Mouse (Mus musculus): ENCODE results near the gene Shc2. TPM values are rescaled to one million over a fixed set of nuclear protein-coding genes. Genes with fewer than 3 reads are reported as not detected.
A peak's percentile ranks its signal among the peaks of the same experiment; 100 is the strongest.

Shc2 gene
- polyA plus RNA-seq, 1 experiment from 2014 or later = 9.8 TPM

DNA sequence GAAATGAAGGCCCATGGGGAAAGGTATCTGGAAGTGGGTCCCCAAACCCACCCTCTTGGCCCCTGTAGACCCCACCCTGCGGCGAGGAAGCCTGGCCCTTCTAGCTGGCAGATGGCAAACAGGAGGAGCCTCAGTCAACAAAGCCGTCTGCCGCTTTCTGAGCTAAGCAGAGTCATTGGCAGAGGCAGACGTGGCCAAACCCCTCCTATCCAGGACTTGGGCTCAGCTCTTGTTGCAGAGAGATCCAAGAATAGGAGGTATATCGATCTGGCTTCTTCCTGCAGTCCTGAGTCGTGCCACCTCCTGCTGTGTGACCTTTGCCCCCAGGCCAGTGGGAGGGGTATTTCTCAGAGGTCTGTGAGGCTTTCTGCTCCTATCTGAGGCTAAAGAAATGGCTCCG, 21.9 kb downstream of the Shc2 start:
- ATAC-seq (replicated peaks; ENCODE audit: insufficient number of reproducible peaks, low FRiP score, low TSS enrichment, low read depth) = no peak
- Histone ChIP-seq H3K27me3 (ENCODE audit: control insufficient read depth, insufficient read depth, low read length) (peaks cover 26% of the 10 kb centered on the region), H3K4me2 (ENCODE audit: low read depth, low read length) (no peak overlapping the region), H3K36me3 (replicated peaks; ENCODE audit: control insufficient read depth, insufficient read depth, low read depth, low read length) (no peaks in the 10 kb centered on the region), H3K4me1 (ENCODE audit: control insufficient read depth, insufficient read depth, low read length) (peaks cover 4% of the 10 kb centered on the region; the same call in 1 of the 2 replicates), H3K4me3 (ENCODE audit: low read depth, low read length) (no peak overlapping the region), H3K9me3 (replicated peaks; ENCODE audit: control insufficient read depth, low read length) (no peaks in the 10 kb centered on the region), H3K27ac (replicated peaks; ENCODE audit: low read depth, low read length) (no peak overlapping the region), H3K9ac (replicated peaks; ENCODE audit: low read length) (no peak overlapping the region)
- no peak for DNase-seq (ENCODE audit: low spot score)
- 9% methylated on average over 8 of the region's 8 CpGs for WGBS

DNA sequence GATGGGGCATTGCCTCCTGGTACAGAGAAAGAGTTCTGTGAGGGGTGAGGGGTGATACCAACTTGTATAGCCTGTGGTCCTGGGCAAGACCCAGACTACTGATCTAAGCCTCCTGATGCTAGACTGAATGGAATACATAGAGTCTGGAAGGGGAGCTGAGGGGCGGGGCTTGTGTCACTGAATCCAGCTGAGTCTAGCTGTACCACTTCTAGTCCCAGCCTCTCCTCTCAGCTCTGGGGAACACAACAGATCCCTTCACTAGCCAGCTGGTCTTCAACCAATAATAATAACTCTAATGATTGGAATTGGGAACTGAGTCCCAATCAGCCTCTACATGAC, 23.4 kb downstream of the Shc2 start:
- 54% methylated on average over 1 of the region's 1 CpGs for WGBS

DNA sequence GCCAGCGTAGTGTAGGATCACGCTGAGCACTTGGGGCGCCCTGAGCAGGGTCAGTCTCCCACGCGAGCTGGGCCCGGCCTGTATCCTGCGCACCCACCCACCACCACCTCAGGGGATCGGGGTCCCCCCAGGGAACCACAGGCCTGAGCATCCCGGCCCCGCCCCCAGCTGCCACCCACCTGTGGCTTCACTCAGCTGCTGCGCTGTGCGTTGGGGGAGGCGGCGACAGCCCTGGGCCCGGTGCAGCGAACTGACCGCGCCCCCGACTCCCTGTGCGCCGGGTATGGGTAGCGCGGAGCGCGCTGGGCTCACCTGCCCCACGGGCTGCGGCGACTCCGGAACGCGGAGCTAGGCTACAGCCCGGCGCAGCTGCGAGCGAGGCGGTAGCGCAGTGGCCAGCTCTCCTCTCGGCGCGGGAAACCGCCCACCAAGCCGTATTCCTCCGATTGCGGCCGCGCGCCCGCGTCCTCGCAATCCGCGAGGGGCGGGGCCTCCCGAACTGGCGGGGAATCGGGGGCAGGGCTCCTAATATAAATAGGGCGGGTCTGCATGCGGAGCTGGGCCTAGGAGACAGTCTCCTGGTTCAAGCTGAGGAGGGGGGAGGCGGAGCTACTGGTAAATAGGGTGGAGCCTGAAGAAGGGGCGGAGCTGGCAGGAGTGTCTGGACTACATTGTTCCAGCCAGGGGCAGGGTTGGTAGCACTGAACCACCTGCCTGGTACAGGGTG, 24.0 kb downstream of the Shc2 start, which contains the start of gene C2cd4c:
Gene C2cd4c (minus strand): TSS at position 448 of the 727 bp plus-strand sequence.
- H3K9ac ChIP-seq (replicated peaks; ENCODE audit: low read length) = peak within 1 kb of the TSS; percentile 35
- peaks cover 26% of the 10 kb centered on the region for H3K27me3 ChIP-seq (ENCODE audit: control insufficient read depth, insufficient read depth, low read length)
- peak; percentile 46 for ATAC-seq (replicated peaks; ENCODE audit: insufficient number of reproducible peaks, low FRiP score, low TSS enrichment, low read depth)
- H3K27ac ChIP-seq (replicated peaks; ENCODE audit: low read depth, low read length) = no peak within 1 kb of the TSS
- peak within 1 kb of the TSS; percentile 49 for H3K4me3 ChIP-seq (ENCODE audit: low read depth, low read length)
- under 1% methylated on average over 60 of the region's 60 CpGs for WGBS
- H3K4me1 ChIP-seq (ENCODE audit: control insufficient read depth, insufficient read depth, low read length) = peaks cover 4% of the 10 kb centered on the region; the same call in 1 of the 2 replicates
- peak; percentile 83 for DNase-seq (ENCODE audit: low spot score)
- no peaks in the 10 kb centered on the region for H3K9me3 ChIP-seq (replicated peaks; ENCODE audit: control insufficient read depth, low read length)
- H3K36me3 ChIP-seq (replicated peaks; ENCODE audit: control insufficient read depth, insufficient read depth, low read depth, low read length) = no peaks in the 10 kb centered on the region
- H3K4me2 ChIP-seq (ENCODE audit: low read depth, low read length) = peak within 1 kb of the TSS; percentile 97

More for the DNA sequence above, 23.4 kb downstream of the Shc2 start:
- ATAC-seq (replicated peaks; ENCODE audit: insufficient number of reproducible peaks, low FRiP score, low TSS enrichment, low read depth) = peak; percentile 75; the same call in 1 of the 2 replicates
- Histone ChIP-seq H3K27me3 (ENCODE audit: control insufficient read depth, insufficient read depth, low read length) (peaks cover 26% of the 10 kb centered on the region), H3K4me1 (ENCODE audit: control insufficient read depth, insufficient read depth, low read length) (peaks cover 4% of the 10 kb centered on the region; the same call in 1 of the 2 replicates), H3K4me2 (ENCODE audit: low read depth, low read length) (peak overlapping the region; percentile 97), H3K9me3 (replicated peaks; ENCODE audit: control insufficient read depth, low read length) (no peaks in the 10 kb centered on the region), H3K36me3 (replicated peaks; ENCODE audit: control insufficient read depth, insufficient read depth, low read depth, low read length) (no peaks in the 10 kb centered on the region), H3K9ac (replicated peaks; ENCODE audit: low read length) (no peak overlapping the region), H3K4me3 (ENCODE audit: low read depth, low read length) (no peak overlapping the region; the same call in 1 of the 2 replicates), H3K27ac (replicated peaks; ENCODE audit: low read depth, low read length) (no peak overlapping the region)
- no peak for DNase-seq (ENCODE audit: low spot score)

DNA sequence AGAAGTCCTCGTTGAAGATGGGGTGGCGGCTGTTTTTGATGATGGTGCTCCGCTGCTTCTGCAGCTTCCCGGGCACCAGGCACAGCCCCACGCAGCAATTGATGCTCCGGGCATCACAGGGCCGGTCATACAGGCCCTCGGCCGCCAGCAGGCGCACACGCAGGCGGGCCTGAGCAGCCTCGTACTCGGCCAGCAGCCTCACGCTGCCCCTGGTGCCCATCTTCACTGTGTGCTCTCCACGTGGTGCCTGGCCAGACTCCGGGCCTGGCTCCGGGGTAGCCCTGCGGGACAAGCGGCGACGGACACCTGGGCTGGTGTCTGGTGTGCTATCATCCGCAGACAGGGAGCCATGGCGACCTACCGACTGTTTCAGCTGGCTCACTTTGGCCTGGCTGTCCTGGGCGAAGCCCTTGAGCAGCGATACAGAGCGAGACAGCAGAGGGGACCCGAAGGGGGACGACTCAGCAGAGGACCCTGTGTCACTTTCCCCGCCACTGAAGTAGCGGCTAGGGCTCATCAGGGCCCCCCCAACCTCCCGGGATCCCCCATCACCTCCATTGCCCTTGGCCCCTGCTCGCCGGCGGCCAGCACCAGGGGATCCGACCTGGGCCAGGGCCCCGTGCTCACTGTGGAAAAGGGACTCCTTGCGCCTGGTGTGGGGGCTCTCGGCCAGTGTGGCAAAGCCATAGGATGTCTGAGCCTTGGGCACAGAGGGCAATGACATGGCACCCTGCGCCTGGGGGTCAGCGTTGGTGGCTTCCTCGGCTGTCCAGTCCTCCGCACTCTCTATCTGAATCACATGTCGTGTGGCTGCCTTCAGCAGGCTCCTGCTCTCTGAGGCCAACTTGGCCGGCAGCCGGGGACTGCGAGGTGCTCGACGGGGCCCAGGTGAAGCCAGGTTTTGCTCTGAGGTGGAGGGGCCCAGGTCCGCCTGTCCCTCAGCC, 25.3 kb downstream of the Shc2 start:
- Histone ChIP-seq H3K4me3 (ENCODE audit: low read depth, low read length) (0 out of 2 replicates have a peak overlapping the region, but pooled peaks have one; percentile 0), H3K9ac (replicated peaks; ENCODE audit: low read length) (peak overlapping the region; percentile 28; the same call in 1 of the 2 replicates), H3K4me2 (ENCODE audit: low read depth, low read length) (peak overlapping the region; percentile 35), H3K27ac (replicated peaks; ENCODE audit: low read depth, low read length) (no peak overlapping the region), H3K4me1 (ENCODE audit: control insufficient read depth, insufficient read depth, low read length) (peaks cover 4% of the 10 kb centered on the region; the same call in 1 of the 2 replicates), H3K9me3 (replicated peaks; ENCODE audit: control insufficient read depth, low read length) (no peaks in the 10 kb centered on the region), H3K36me3 (replicated peaks; ENCODE audit: control insufficient read depth, insufficient read depth, low read depth, low read length) (no peaks in the 10 kb centered on the region), H3K27me3 (ENCODE audit: control insufficient read depth, insufficient read depth, low read length) (peaks cover 26% of the 10 kb centered on the region)
- ATAC-seq (replicated peaks; ENCODE audit: insufficient number of reproducible peaks, low FRiP score, low TSS enrichment, low read depth) (no peak), DNase-seq (ENCODE audit: low spot score) (peak; percentile 62)
- WGBS = 9% methylated on average over 50 of the region's 51 CpGs

DNA sequence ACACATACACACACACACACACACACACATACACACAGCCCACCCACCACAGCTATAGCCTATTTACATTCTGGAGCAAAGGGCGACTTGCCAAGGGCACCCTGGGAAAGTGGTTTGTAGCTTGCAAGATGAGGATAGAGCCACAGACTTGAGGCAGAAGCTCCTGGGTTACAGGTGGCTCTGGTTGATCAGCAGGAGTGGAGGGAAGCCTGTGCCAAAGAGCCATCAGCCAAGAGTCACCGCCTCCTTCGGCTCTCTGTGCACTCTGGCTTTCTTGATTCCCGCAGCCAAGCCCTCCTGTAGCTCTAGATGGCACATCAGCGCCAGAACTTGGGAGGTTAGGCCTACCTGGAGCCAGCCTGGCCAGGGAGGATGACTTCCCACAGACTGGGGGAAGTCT, 26.4 kb downstream of the Shc2 start:
- 25% methylated on average over 5 of the region's 5 CpGs for WGBS
- Histone ChIP-seq H3K9ac (replicated peaks; ENCODE audit: low read length) (no peak overlapping the region), H3K4me2 (ENCODE audit: low read depth, low read length) (no peak overlapping the region), H3K4me3 (ENCODE audit: low read depth, low read length) (no peak overlapping the region), H3K27ac (replicated peaks; ENCODE audit: low read depth, low read length) (no peak overlapping the region), H3K36me3 (replicated peaks; ENCODE audit: control insufficient read depth, insufficient read depth, low read depth, low read length) (no peaks in the 10 kb centered on the region), H3K9me3 (replicated peaks; ENCODE audit: control insufficient read depth, low read length) (no peaks in the 10 kb centered on the region), H3K27me3 (ENCODE audit: control insufficient read depth, insufficient read depth, low read length) (peaks cover 26% of the 10 kb centered on the region), H3K4me1 (ENCODE audit: control insufficient read depth, insufficient read depth, low read length) (peaks cover 4% of the 10 kb centered on the region; the same call in 1 of the 2 replicates)
- DNase-seq (ENCODE audit: low spot score) (no peak), ATAC-seq (replicated peaks; ENCODE audit: insufficient number of reproducible peaks, low FRiP score, low TSS enrichment, low read depth) (no peak)

DNA sequence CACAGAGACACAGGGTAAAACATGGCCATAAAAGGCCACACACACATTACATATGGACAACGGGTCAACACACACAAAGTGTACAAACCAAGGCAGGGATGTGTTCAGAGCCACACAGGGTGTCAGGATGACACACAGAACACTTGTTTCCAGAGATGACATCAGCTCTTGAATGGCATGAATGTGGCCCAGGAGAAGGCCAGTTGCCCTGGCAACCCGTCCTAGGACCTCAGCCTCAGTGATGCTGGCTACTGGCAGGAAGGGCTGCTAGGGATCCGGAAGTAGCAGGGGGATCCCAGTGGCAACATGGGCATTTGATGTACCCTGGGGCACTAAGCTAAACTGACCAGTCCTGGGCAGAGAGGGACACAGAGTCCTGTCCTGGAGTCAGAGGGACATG, 28.4 kb downstream of the Shc2 start:
- DNase-seq (ENCODE audit: low spot score) (no peak), ATAC-seq (replicated peaks; ENCODE audit: insufficient number of reproducible peaks, low FRiP score, low TSS enrichment, low read depth) (no peak)
- Histone ChIP-seq H3K27ac (replicated peaks; ENCODE audit: low read depth, low read length) (no peak overlapping the region), H3K27me3 (ENCODE audit: control insufficient read depth, insufficient read depth, low read length) (peaks cover 26% of the 10 kb centered on the region), H3K4me2 (ENCODE audit: low read depth, low read length) (no peak overlapping the region), H3K4me1 (ENCODE audit: control insufficient read depth, insufficient read depth, low read length) (peaks cover 4% of the 10 kb centered on the region; the same call in 1 of the 2 replicates), H3K9me3 (replicated peaks; ENCODE audit: control insufficient read depth, low read length) (no peaks in the 10 kb centered on the region), H3K4me3 (ENCODE audit: low read depth, low read length) (no peak overlapping the region), H3K9ac (replicated peaks; ENCODE audit: low read length) (no peak overlapping the region), H3K36me3 (replicated peaks; ENCODE audit: control insufficient read depth, insufficient read depth, low read depth, low read length) (no peaks in the 10 kb centered on the region)
- WGBS = 79% methylated on average over 3 of the region's 3 CpGs

DNA sequence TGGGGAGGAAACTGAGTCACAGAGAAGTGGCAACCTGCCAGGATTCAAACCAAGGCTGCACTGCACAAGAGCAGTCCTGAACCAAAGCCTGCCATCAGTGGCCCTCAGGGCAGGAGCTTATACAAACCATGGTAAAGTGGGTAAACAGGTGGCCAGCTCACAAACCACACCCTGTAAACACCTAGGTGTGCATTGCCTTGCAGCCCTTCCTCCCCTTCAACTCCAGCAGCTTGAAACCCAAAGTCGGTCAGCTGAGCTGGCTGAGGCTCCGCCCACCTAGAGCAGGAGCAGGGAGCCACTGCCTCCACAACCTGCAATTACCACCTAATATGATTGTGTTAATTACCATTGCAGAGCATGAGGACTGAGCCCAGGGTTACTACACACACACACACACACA, 29.8 kb downstream of the Shc2 start:
- DNase-seq (ENCODE audit: low spot score) (no peak), ATAC-seq (replicated peaks; ENCODE audit: insufficient number of reproducible peaks, low FRiP score, low TSS enrichment, low read depth) (no peak)
- Histone ChIP-seq H3K27me3 (ENCODE audit: control insufficient read depth, insufficient read depth, low read length) (peaks cover 19% of the 10 kb centered on the region), H3K9ac (replicated peaks; ENCODE audit: low read length) (0 out of 2 replicates have a peak overlapping the region, but pooled peaks have one; percentile 9), H3K4me2 (ENCODE audit: low read depth, low read length) (no peak overlapping the region), H3K36me3 (replicated peaks; ENCODE audit: control insufficient read depth, insufficient read depth, low read depth, low read length) (no peaks in the 10 kb centered on the region), H3K27ac (replicated peaks; ENCODE audit: low read depth, low read length) (no peak overlapping the region), H3K9me3 (replicated peaks; ENCODE audit: control insufficient read depth, low read length) (no peaks in the 10 kb centered on the region), H3K4me3 (ENCODE audit: low read depth, low read length) (no peak overlapping the region), H3K4me1 (ENCODE audit: control insufficient read depth, insufficient read depth, low read length) (peaks cover 4% of the 10 kb centered on the region; the same call in 1 of the 2 replicates)
- WGBS = 41% methylated on average over 2 of the region's 2 CpGs

Data from embryonic facial prominence, embryonic 11.5 days (tissue).